Mouse (Mus musculus) small intestine, adult 2 months (tissue): ENCODE results near the gene Dcst1.
A peak's percentile ranks its signal among the peaks of the same experiment; 100 is the strongest.

Source experiments
- CTCF ChIP-seq: fragments of 200-500 bp; IDR thresholded peaks from 2 replicates; pipeline ENCODE4 v1.5.1; 2012; ENCODE audit warnings: low read depth, mild to moderate bottlenecking, control low read depth, inconsistent platforms, low read length, moderate library complexity, mixed read lengths; ENCODE audit not compliant: insufficient replicate concordance, insufficient read length; ENCODE audit errors: extremely low read depth
- POLR2A ChIP-seq: fragments of 200-500 bp; IDR thresholded peaks from 2 replicates; pipeline ENCODE4 v1.6.1; 2012; ENCODE audit warnings: low read depth, mild to moderate bottlenecking, control low read depth, inconsistent platforms, low read length, moderate library complexity

DNA sequence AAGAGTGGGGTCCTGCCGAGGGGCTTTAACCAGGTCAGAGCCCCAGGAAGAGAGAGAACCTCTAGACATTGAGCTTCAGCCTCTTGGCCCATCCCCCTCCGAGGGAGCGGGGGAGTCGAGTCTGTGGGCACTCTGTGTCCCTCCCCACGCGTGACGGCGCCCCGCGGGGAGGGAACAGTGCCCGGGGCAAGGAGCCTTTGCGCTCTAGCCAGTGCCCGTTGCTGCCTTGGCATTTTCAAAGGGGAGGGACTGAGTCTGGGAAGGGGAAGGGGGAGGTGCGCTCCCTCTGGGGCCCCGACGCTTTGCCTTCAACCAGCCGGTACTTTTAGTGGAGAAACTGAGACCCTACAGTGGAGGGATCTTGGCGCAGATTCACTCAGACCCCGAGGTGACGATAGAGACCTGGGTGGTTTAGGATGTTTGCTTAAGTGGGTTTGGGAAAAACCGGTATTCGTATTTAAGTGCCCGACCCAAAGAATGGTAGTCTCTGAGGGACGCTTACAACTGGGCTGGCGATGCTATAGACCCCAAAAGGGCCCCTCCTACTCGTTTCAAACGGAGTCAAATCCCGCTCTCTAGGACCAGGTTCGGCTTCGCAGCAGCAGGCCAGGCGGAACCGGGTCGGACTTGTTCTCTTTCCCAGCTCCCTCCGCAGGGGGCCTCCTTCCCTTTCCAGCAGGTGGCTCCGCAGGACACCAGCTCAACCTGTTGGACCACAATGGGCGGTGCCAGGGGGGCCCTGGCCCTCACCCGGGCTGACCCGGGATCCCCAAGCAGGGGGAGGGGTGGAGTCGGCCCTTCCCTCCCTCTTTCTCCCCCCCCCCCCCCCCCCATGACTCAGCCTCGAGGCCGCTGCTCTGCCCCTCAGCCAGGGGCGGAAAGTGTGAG, 29.2 kb upstream of the Dcst1 start, which contains the start of gene Zbtb7b:
- TF ChIP-seq POLR2A = no peak; the same call in 1 of the 2 replicates
- peak; percentile 35; the same call in 1 of the 2 replicates for TF ChIP-seq CTCF
